Mouse (Mus musculus) thymus, adult 2 months (tissue): Measurements from ENCODE around the gene Hsd11b1. TPM values are rescaled to one million over a fixed set of nuclear protein-coding genes. Genes with fewer than 3 reads are reported as not detected.

Source experiments
- DNase-seq: peaks from one replicate; pipeline ENCODE4 v3.0.0; 2021
- H3K27ac ChIP-seq: fragments of 200-500 bp; 2 replicates; pipeline ENCODE4 v1.5.1; 2012; ENCODE audit warnings: low read length, control low read depth; ENCODE audit not compliant: control insufficient read depth, insufficient read depth
- H3K27me3 ChIP-seq: fragments of 200-500 bp; 2 replicates; pipeline ENCODE4 v1.6.1; 2012; ENCODE audit warnings: mild to moderate bottlenecking, low read length, moderate library complexity, mixed read lengths; ENCODE audit not compliant: control insufficient read depth, insufficient read depth
- H3K36me3 ChIP-seq: fragments of 200-500 bp; 2 replicates; pipeline ENCODE4 v1.6.1; 2012; ENCODE audit warnings: mild to moderate bottlenecking, low read length, moderate library complexity; ENCODE audit not compliant: control insufficient read depth, insufficient read depth
- H3K4me1 ChIP-seq: fragments of 200-500 bp; replicated peaks from 2 replicates; pipeline ENCODE4 v1.6.1; 2012; ENCODE audit warnings: low read length; ENCODE audit not compliant: control insufficient read depth, insufficient read depth
- H3K4me3 ChIP-seq: fragments of 200-500 bp; 2 replicates; pipeline ENCODE4 v1.5.1; 2012; ENCODE audit warnings: mild to moderate bottlenecking, low read length, control low read depth, moderate library complexity; ENCODE audit not compliant: control insufficient read depth, insufficient read depth
- CTCF ChIP-seq: fragments of 200-500 bp; IDR thresholded peaks from 2 replicates; pipeline ENCODE4 v1.5.1; 2012; ENCODE audit warnings: mild to moderate bottlenecking, control low read depth, low read length, moderate library complexity, borderline replicate concordance; ENCODE audit not compliant: control insufficient read depth, poor library complexity, insufficient read depth; ENCODE audit errors: extremely low read depth
- POLR2A ChIP-seq: fragments of 200-500 bp; IDR thresholded peaks from 2 replicates; pipeline ENCODE4 v1.6.1; 2012; ENCODE audit warnings: mild to moderate bottlenecking, low read length, control low read depth, moderate library complexity; ENCODE audit not compliant: control insufficient read depth, poor library complexity, insufficient read depth; ENCODE audit errors: extremely low read depth
- WGBS: fragments of 180-500 bp; shearing (Covaris S2); methylation state at CpG from one replicate; pipeline ENCODE4 v1.1.7; 2018; 5-methylcytosine and 5-hydroxymethylcytosine counted together
- polyA plus RNA-seq: library from polyadenylated mRNA; depleted of rRNA; stranded (reverse); fragments of >200 nt; gene quantifications from 2 replicates; pipeline ENCODE4 v1.2.3, GENCODE M21; 2012; rRNA removed

The Hsd11b1 gene
- polyA plus RNA-seq: 43.1 and 59.6 TPM in 2 replicates

DNA sequence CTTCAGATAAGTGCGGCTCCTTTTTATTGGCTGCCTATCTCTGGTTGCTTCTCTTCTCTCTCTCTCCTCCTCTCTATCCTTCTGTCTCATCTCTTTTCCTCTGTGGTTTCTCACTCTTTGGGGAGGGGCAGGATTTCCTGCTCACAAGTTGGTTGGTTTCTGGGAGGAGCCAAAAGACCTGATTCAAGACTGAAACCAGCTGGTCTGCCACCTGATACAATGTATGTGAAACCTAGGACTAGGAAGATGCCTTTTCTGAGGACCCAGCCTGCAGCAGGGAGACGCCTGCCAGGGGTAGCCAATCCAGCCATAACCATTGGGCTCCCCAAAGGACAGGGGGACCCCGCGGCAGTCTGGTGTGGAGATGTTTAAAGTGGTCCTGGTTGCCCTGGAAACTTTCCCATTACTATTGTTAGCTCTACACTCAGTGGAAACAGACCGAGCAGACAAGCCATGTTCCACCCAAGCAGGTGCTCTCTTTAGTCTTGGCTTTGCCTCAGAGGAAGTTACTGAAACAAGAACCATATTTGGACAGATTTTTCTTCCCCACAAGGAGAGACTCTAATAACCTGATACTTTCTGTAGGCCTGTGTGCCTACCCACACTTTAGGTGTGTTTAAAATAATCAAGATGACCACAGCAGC, at the start of gene Hsd11b1:
Gene Hsd11b1, minus strand, starts transcription at position 121 of the 644 bp plus-strand sequence.
- Histone ChIP-seq H3K27me3 (no peaks in the 10 kb centered on the region), H3K27ac (peak within 1 kb of the TSS; percentile 97), H3K4me1 (peaks cover 18% of the 10 kb centered on the region), H3K36me3 (no peaks in the 10 kb centered on the region), H3K4me3 (peak within 1 kb of the TSS; percentile 43)
- peak; percentile 87 for DNase-seq
- TF ChIP-seq POLR2A (0 out of 2 replicates have a peak, but pooled peaks have one; percentile 24), CTCF (no peak)
- WGBS: 3% methylated on average over 5 of the region's 5 CpGs

DNA sequence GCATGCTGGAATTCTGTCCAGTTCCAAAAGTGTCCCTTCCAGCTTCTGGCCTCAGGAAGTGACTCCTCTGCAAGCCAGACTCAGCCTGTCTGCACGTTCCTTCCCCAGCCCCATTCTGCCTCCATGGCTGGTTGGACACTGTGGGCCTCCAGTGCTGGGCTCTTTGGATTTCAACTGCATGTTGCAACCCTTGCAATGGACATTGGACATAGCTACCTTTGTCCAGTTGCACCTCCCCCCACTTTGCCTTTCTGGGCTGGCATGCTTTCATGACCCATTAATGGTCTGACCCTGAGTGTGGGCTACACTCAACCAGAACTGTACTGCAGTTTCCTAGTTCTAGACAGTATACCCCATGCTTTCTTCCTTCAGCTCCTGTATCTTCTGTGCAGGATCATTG, 47.7 kb upstream of the Hsd11b1 start:
- Histone ChIP-seq H3K27me3 (no peaks in the 10 kb centered on the region), H3K27ac (no peak overlapping the region), H3K4me1 (0 out of 2 replicates have a peak, but pooled peaks cover 2% of the 10 kb centered on the region), H3K4me3 (no peak overlapping the region), H3K36me3 (no peaks in the 10 kb centered on the region)
- 93% methylated on average over 1 of the region's 1 CpGs for WGBS
- TF ChIP-seq POLR2A (no peak), CTCF (no peak)
- DNase-seq: no peak

GRCm38 (mm10) chr1:193310519-193311085, 46.7 kb upstream of the Hsd11b1 start:
- Histone ChIP-seq H3K27me3 (no peaks in the 10 kb centered on the region), H3K4me1 (0 out of 2 replicates have a peak, but pooled peaks cover 2% of the 10 kb centered on the region), H3K27ac (no peak overlapping the region), H3K4me3 (no peak overlapping the region), H3K36me3 (no peaks in the 10 kb centered on the region)
- no peak for TF ChIP-seq POLR2A
- TF ChIP-seq CTCF: no peak
- no peak for DNase-seq
- 86% methylated on average over 3 of the region's 3 CpGs for WGBS

GRCm38 (mm10) chr1:193309785-193310518, 46.1 kb upstream of the Hsd11b1 start:
- no peak for DNase-seq
- WGBS: 50% methylated on average over 1 of the region's 1 CpGs
- Histone ChIP-seq H3K4me3 (no peak overlapping the region), H3K4me1 (0 out of 2 replicates have a peak, but pooled peaks cover 2% of the 10 kb centered on the region), H3K27me3 (no peaks in the 10 kb centered on the region), H3K27ac (no peak overlapping the region), H3K36me3 (no peaks in the 10 kb centered on the region)
- no peak for TF ChIP-seq POLR2A
- TF ChIP-seq CTCF: no peak

- Histone ChIP-seq H3K27ac (no peak overlapping the region), H3K4me1 (peaks cover 12% of the 10 kb centered on the region), H3K36me3 (no peaks in the 10 kb centered on the region), H3K4me3 (no peak overlapping the region), H3K27me3 (no peaks in the 10 kb centered on the region)
- TF ChIP-seq CTCF (no peak), POLR2A (no peak)
- WGBS: 92% methylated on average over 2 of the region's 2 CpGs
- DNase-seq: no peak
Observed at GRCm38 (mm10) chr1:193306832-193307231, 43.0 kb upstream of the Hsd11b1 start.

DNA sequence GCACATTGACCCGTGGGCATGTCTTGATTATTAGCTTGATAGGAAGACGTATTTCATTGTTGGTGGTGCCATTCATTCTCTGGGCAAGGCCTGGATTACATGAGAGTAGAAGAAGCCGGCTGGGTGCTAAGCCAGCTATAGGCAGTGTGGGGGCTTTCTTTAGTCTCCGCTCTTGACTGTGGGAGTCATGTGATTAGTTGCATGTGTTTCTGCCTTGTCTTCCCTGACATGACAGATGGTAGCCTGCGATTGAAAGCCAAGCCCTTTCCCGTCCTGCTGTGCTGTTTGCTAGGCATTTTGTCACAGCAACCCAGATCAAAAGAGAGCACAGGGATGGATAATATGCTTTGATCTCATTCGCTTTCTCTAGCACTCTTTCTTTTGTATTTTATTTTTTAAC, 41.5 kb upstream of the Hsd11b1 start:
- Histone ChIP-seq H3K27ac (no peak overlapping the region), H3K36me3 (no peaks in the 10 kb centered on the region), H3K4me3 (no peak overlapping the region), H3K27me3 (no peaks in the 10 kb centered on the region), H3K4me1 (peaks cover 12% of the 10 kb centered on the region)
- TF ChIP-seq CTCF (no peak), POLR2A (no peak)
- WGBS: 83% methylated on average over 7 of the region's 7 CpGs
- no peak for DNase-seq

DNA sequence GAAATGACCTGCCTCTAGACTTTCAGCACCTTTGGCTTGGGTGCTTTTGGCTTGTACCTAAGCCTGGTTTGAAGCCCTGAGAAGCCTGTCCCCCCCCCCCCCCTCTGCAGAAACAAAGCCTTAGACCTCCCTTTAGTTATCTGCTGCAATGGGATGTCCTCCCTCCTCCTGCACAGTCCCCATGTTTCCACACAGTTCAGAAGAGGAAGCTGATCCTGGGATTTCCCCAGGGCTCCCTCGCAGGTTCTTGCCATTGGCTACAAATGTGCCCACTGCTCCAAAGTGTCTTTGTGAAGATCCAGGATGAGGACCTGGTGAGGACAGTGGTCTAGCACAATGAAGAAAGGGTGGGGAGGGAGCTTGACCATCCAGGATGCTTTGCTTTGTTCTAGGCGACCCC, 39.2 kb upstream of the Hsd11b1 start:
- no peak for DNase-seq
- TF ChIP-seq POLR2A (no peak), CTCF (no peak)
- Histone ChIP-seq H3K4me1 (peaks cover 12% of the 10 kb centered on the region), H3K36me3 (no peaks in the 10 kb centered on the region), H3K27me3 (no peaks in the 10 kb centered on the region), H3K27ac (no peak overlapping the region), H3K4me3 (no peak overlapping the region)
- 29% methylated on average over 2 of the region's 2 CpGs for WGBS
